Mouse (Mus musculus): ENCODE measurements at regions not wholly inside any gene's neighbourhood (a gene's known extent, or its start where the extent isn't known, plus 50 kb on each side); places are given as distances from the start of the nearest gene placed in this dataset.

- no peak for DNase-seq
Measured at GRCm38 (mm10) chr17:63801411-63801810, 61.5 kb upstream of the Fer start.

GRCm38 (mm10) chr17:63802846-63803245 is 60.0 kb upstream of the Fer start:
- no peak for DNase-seq

GRCm38 (mm10) chr17:63803599-63803998 is 59.3 kb upstream of the Fer start:
- peak; percentile 87 for DNase-seq

GRCm38 (mm10) chr17:63804416-63804815 is 58.4 kb upstream of the Fer start:
- DNase-seq, result no peak

GRCm38 (mm10) chr17:63806360-63806759 is 56.5 kb upstream of the Fer start:
- no peak for DNase-seq

GRCm38 (mm10) chr17:63807590-63808228 is 55.2 kb upstream of the Fer start:
- DNase-seq, result no peak

- no peak for DNase-seq
Measured at GRCm38 (mm10) chr17:63808756-63809155, 54.1 kb upstream of the Fer start.

- peak in 1 of 2 experiments; percentile 7 for DNase-seq
Measured at GRCm38 (mm10) chr17:63811246-63811785, 51.5 kb upstream of the Fer start.

GRCm38 (mm10) chr17:63812586-63812985 is 50.3 kb upstream of the Fer start:
- DNase-seq, result no peak
